ENCODE assay signal across 8 mouse cellular contexts in genomic region chr13:67173723-67174055, GRCm38 (mm10). TPM values are rescaled to one million over a fixed set of nuclear protein-coding genes. Genes with fewer than 3 reads are reported as not detected.
A peak's percentile ranks its signal among the peaks of the same experiment; 100 is the strongest.
DNase-seq lines count a peak whose midpoint lies in the region; ATAC-seq lines count a peak whose summit lies in the region.

No protein-coding gene starts in this region.

- H3K4me1 ChIP-seq in kidney, embryonic 15.5 days, result peaks cover 6% of the 10 kb centered on the region; the same call in 1 of the 2 replicates
- no peaks in the 10 kb centered on the region for H3K4me1 ChIP-seq in brown adipose tissue, adult 24 weeks (ENCODE audit: control insufficient read depth, insufficient read depth, insufficient read length, low read length)
- peaks cover 4% of the 10 kb centered on the region; the same call in 1 of the 2 replicates for H3K4me1 ChIP-seq in hindbrain, embryonic 13.5 days (replicated peaks)
- peaks cover 9% of the 10 kb centered on the region for H3K4me1 ChIP-seq in midbrain, embryonic 13.5 days (replicated peaks)

- H3K9me3 ChIP-seq in kidney, embryonic 15.5 days (replicated peaks), result no peaks in the 10 kb centered on the region
- H3K9me3 ChIP-seq in hindbrain, embryonic 13.5 days, result no peaks in the 10 kb centered on the region
- no peaks in the 10 kb centered on the region for H3K9me3 ChIP-seq in midbrain, embryonic 13.5 days

- peak overlapping the region; percentile 76 for H3K4me3 ChIP-seq in kidney, embryonic 15.5 days (replicated peaks)
- H3K4me3 ChIP-seq in brown adipose tissue, adult 24 weeks (ENCODE audit: insufficient read depth, low read depth, low read length), result peak overlapping the region; percentile 84
- H3K4me3 ChIP-seq in hindbrain, embryonic 13.5 days, result peak overlapping the region; percentile 62
- peak overlapping the region; percentile 76 for H3K4me3 ChIP-seq in midbrain, embryonic 13.5 days (replicated peaks)

- peaks cover 15% of the 10 kb centered on the region; the same call in 1 of the 2 replicates for H3K36me3 ChIP-seq in kidney, embryonic 15.5 days
- peaks cover 8% of the 10 kb centered on the region; the same call in 1 of the 2 replicates for H3K36me3 ChIP-seq in hindbrain, embryonic 13.5 days
- H3K36me3 ChIP-seq in midbrain, embryonic 13.5 days, result peaks cover 11% of the 10 kb centered on the region

- DNase-seq in kidney, postnatal 36 days, result no peak
- no peak for DNase-seq in left cerebral cortex, adult 18-20 months (ENCODE audit: low spot score in 2 of 2)
- DNase-seq in gastrocnemius, postnatal 4 days (ENCODE audit: low spot score in 2 of 2), result no peak
- no peak for DNase-seq in c-Kit-positive CD71-positive TER-119-positive erythroid progenitor cells, embryonic 14.5 days (ENCODE audit: low spot score)

- peak overlapping the region; percentile 66 for H3K4me2 ChIP-seq in kidney, embryonic 15.5 days
- H3K4me2 ChIP-seq in hindbrain, embryonic 13.5 days, result peak overlapping the region; percentile 63
- peak overlapping the region; percentile 64 for H3K4me2 ChIP-seq in midbrain, embryonic 13.5 days (replicated peaks)

- H3K27ac ChIP-seq in kidney, embryonic 15.5 days, result no peak overlapping the region
- H3K27ac ChIP-seq in brown adipose tissue, adult 24 weeks (replicated peaks; ENCODE audit: low read depth, low read length), result no peak overlapping the region
- no peak overlapping the region for H3K27ac ChIP-seq in hindbrain, embryonic 13.5 days
- no peak overlapping the region for H3K27ac ChIP-seq in midbrain, embryonic 13.5 days

- no peaks in the 10 kb centered on the region for H3K27me3 ChIP-seq in kidney, embryonic 15.5 days
- no peaks in the 10 kb centered on the region for H3K27me3 ChIP-seq in hindbrain, embryonic 13.5 days
- no peaks in the 10 kb centered on the region for H3K27me3 ChIP-seq in midbrain, embryonic 13.5 days

- H3K9ac ChIP-seq in kidney, embryonic 15.5 days, result peak overlapping the region; percentile 61
- H3K9ac ChIP-seq in hindbrain, embryonic 13.5 days, result peak overlapping the region; percentile 77
- peak overlapping the region; percentile 72 for H3K9ac ChIP-seq in midbrain, embryonic 13.5 days (replicated peaks)

- 18% methylated on average over 5 of the region's 5 CpGs for WGBS in kidney, embryonic 15.5 days
- WGBS in hindbrain, embryonic 13.5 days, result 32% methylated on average over 5 of the region's 5 CpGs
- 27% methylated on average over 5 of the region's 5 CpGs for WGBS in midbrain, embryonic 13.5 days

- ATAC-seq in kidney, embryonic 15.5 days (replicated peaks; ENCODE audit: low FRiP score), result no peak
- no peak for ATAC-seq in hindbrain, embryonic 13.5 days (ENCODE audit: low FRiP score)
- no peak for ATAC-seq in midbrain, embryonic 13.5 days

RNA-seq across cellular contexts. Expression of gene Rsl1, which starts 0.7 kb away (rescaled TPM):
- 7.3 TPM in 2 replicates for polyA plus RNA-seq in kidney, embryonic 15.5 days (2015; fragmentation: Nextera tagmentation; extraction: Ambion mirVana)
- 1.2 and 2.4 TPM in 2 replicates for polyA plus RNA-seq in brown adipose tissue, adult 24 weeks (2012; ENCODE audit: insufficient read depth, insufficient read length, missing spikeins)
- polyA plus RNA-seq in hindbrain, embryonic 13.5 days (2015; fragmentation: Nextera tagmentation; extraction: Ambion mirVana), result 5.5 and 7.5 TPM in 2 replicates
- 5.8 and 6.9 TPM in 2 replicates for polyA plus RNA-seq in midbrain, embryonic 13.5 days (2015; fragmentation: Nextera tagmentation; extraction: Ambion mirVana)
- total RNA-seq in left cerebral cortex, adult 18-20 months (2021), result 1 to 10 TPM; 4.3 to 5.5 TPM
- 1 to 10 TPM; 1.8 to 2.4 TPM for total RNA-seq in gastrocnemius, postnatal 4 days (2021)

RNA-seq across cellular contexts. Expression of gene Zfp455, which starts 20.6 kb away (rescaled TPM):
- polyA plus RNA-seq in kidney, embryonic 15.5 days (2015; fragmentation: Nextera tagmentation; extraction: Ambion mirVana), result 1.5 and 1.9 TPM in 2 replicates
- 0.54 and 0.59 TPM in 2 replicates for polyA plus RNA-seq in brown adipose tissue, adult 24 weeks (2012; ENCODE audit: insufficient read depth, insufficient read length, missing spikeins)
- polyA plus RNA-seq in hindbrain, embryonic 13.5 days (2015; fragmentation: Nextera tagmentation; extraction: Ambion mirVana), result 2.6 and 3.1 TPM in 2 replicates
- polyA plus RNA-seq in midbrain, embryonic 13.5 days (2015; fragmentation: Nextera tagmentation; extraction: Ambion mirVana), result 2.0 and 2.4 TPM in 2 replicates
- total RNA-seq in left cerebral cortex, adult 18-20 months (2021), result 1 to 10 TPM; 3.1 to 4.5 TPM
- 1 to 10 TPM in 1 of 2 experiments, under 1 TPM in 1; 0.81 to 1.1 TPM for total RNA-seq in gastrocnemius, postnatal 4 days (2021)

RNA-seq across cellular contexts. Expression of gene Zfp759, which starts 52.2 kb away (rescaled TPM):
- polyA plus RNA-seq in kidney, embryonic 15.5 days (2015; fragmentation: Nextera tagmentation; extraction: Ambion mirVana), result 1.9 and 2.5 TPM in 2 replicates
- polyA plus RNA-seq in brown adipose tissue, adult 24 weeks (2012; ENCODE audit: insufficient read depth, insufficient read length, missing spikeins), result 2.0 and 2.1 TPM in 2 replicates
- 4.1 and 4.2 TPM in 2 replicates for polyA plus RNA-seq in hindbrain, embryonic 13.5 days (2015; fragmentation: Nextera tagmentation; extraction: Ambion mirVana)
- 3.5 and 3.8 TPM in 2 replicates for polyA plus RNA-seq in midbrain, embryonic 13.5 days (2015; fragmentation: Nextera tagmentation; extraction: Ambion mirVana)
- total RNA-seq in left cerebral cortex, adult 18-20 months (2021), result 10 to 100 TPM in 1 of 2 experiments, 1 to 10 TPM in 1; 9.5 to 10.1 TPM
- total RNA-seq in gastrocnemius, postnatal 4 days (2021), result 1 to 10 TPM; 2.8 to 3.4 TPM

RNA-seq across cellular contexts. Expression of gene Rslcan18, which starts 57.6 kb away (rescaled TPM):
- 0.33 and 0.42 TPM in 2 replicates for polyA plus RNA-seq in kidney, embryonic 15.5 days (2015; fragmentation: Nextera tagmentation; extraction: Ambion mirVana)
- 0.46 TPM in 1 of 2 replicates, not detected in the other for polyA plus RNA-seq in brown adipose tissue, adult 24 weeks (2012; ENCODE audit: insufficient read depth, insufficient read length, missing spikeins)
- polyA plus RNA-seq in hindbrain, embryonic 13.5 days (2015; fragmentation: Nextera tagmentation; extraction: Ambion mirVana), result 0.10 TPM in 1 of 2 replicates, not detected in the other
- polyA plus RNA-seq in midbrain, embryonic 13.5 days (2015; fragmentation: Nextera tagmentation; extraction: Ambion mirVana), result 0.08 TPM in 1 of 2 replicates, not detected in the other
- under 1 TPM; 0.21 to 0.30 TPM for total RNA-seq in left cerebral cortex, adult 18-20 months (2021)
- total RNA-seq in gastrocnemius, postnatal 4 days (2021), result under 1 TPM; 0.15 to 0.26 TPM
